Mouse (Mus musculus): ENCODE results near the gene Cby3. TPM values are rescaled to one million over a fixed set of nuclear protein-coding genes. Genes with fewer than 3 reads are reported as not detected.

The Cby3 gene
- polyA plus RNA-seq, 1 experiment from 2014 or later: 0.86 TPM

MicroRNAs encoded within 50 kb of the gene (microRNA counts, 519-probe panel; counts per million panel counts)
- microRNA mmu-miR-804: 2,848 counts per million, percentile 21 among the panel's probes with 10 or more counts

Small RNA genes within 50 kb of the gene (microRNA-seq; reads per million reads assigned to microRNA genes)
- not detected for gene Mir804

Other genes starting within 250 kb of the Cby3 start
- gene Tbc1d9b, start 223.1 kb upstream of the Cby3 start, polyA plus RNA-seq (2014; fragmentation: Nextera tagmentation; extraction: Ambion mirVana): 23.3 and 28.3 TPM in 2 replicates
- gene Mrnip, start 180.0 kb upstream of the Cby3 start, polyA plus RNA-seq (2014; fragmentation: Nextera tagmentation; extraction: Ambion mirVana): 34.5 and 41.5 TPM in 2 replicates
- 263 and 276 TPM in 2 replicates for gene Sqstm1, start 143.6 kb upstream of the Cby3 start, polyA plus RNA-seq (2014; fragmentation: Nextera tagmentation; extraction: Ambion mirVana)
- 15.2 and 18.9 TPM in 2 replicates for gene Mgat4b, start 143.6 kb upstream of the Cby3 start, polyA plus RNA-seq (2014; fragmentation: Nextera tagmentation; extraction: Ambion mirVana)
- gene Ltc4s, start 115.8 kb upstream of the Cby3 start, polyA plus RNA-seq (2014; fragmentation: Nextera tagmentation; extraction: Ambion mirVana): 3.4 and 4.1 TPM in 2 replicates
- gene Maml1, start 62.2 kb upstream of the Cby3 start, polyA plus RNA-seq (2014; fragmentation: Nextera tagmentation; extraction: Ambion mirVana): 5.4 and 5.8 TPM in 2 replicates
- 190 and 210 TPM in 2 replicates for gene Canx, start 28.8 kb upstream of the Cby3 start, polyA plus RNA-seq (2014; fragmentation: Nextera tagmentation; extraction: Ambion mirVana)
- gene Hnrnph1, start 22.5 kb downstream of the Cby3 start, polyA plus RNA-seq (2014; fragmentation: Nextera tagmentation; extraction: Ambion mirVana): 598 and 623 TPM in 2 replicates
- gene Rufy1, start 76.7 kb downstream of the Cby3 start, polyA plus RNA-seq (2014; fragmentation: Nextera tagmentation; extraction: Ambion mirVana): 27.2 and 32.7 TPM in 2 replicates
- gene Adamts2, start 247.6 kb downstream of the Cby3 start, polyA plus RNA-seq (2014; fragmentation: Nextera tagmentation; extraction: Ambion mirVana): 0.69 and 2.1 TPM in 2 replicates

All from forebrain, embryonic 14.5 days (tissue).